Mouse (Mus musculus) ZHBTc4 (cell line): ENCODE measurements around the gene Scgb1b30.
"Not testable (repeated sequence)": the region's sequence is repeated elsewhere in the genome, so short reads cannot be mapped to it uniquely, and the experiment has no call there.

Source experiments
- DNase-seq: peaks from one replicate; pipeline ENCODE4 v3.0.0-alpha.2; 2011; ENCODE audit warnings: low read depth, low spot score

Gene Scgb1b30

GRCm38 (mm10) chr7:34094911-34095481 is at the start of gene Scgb1b30:
Scgb1b30 (plus strand) TSS chr7:34095431.
- DNase-seq: no peak

DNA sequence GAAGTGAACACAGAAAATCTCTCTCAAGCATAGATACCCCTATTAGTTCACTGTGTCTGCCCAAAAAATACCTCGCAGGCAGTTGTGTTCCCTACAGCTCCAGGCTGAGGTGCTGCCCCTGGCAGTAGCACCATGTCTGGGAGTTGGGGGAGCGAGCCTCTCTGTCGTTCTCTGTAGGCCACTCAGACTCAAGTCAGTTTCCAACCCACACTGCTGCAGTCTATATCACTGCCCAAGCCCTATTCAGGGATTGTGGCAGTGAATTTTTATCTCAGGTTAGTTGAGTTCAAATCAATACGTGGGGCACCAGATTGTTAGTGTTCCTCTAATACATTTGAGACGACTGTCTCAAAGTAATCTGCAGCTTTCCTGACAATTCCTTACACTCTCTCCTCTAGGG is 27.1 kb upstream of the Scgb1b30 start:
- not testable (repeated sequence) for DNase-seq

DNA sequence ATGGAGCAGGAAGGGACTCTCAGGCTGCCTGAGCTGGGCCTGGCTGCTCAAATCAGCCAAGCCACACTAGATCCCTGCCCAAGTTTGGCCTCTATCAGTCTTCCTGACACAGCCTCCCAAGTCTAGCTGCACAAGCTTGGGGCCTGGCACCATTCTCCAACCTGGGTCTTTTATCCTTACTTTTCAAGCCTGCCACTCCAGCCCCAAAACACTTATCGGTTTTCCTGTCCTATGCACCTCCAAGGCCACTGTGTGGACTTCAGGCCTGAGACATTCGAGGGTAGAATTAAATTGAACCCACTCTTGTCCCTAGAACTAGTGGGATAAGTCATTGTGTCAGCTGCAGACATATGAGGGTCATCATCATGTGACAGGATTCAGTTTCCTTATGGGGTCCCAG is 4.8 kb downstream of the Scgb1b30 start:
- no peak for DNase-seq

GRCm38 (mm10) chr7:34101276-34101675 is 6.0 kb downstream of the Scgb1b30 start:
- no peak for DNase-seq

GRCm38 (mm10) chr7:34109190-34109589 is 14.0 kb downstream of the Scgb1b30 start:
- no peak for DNase-seq

- no peak for DNase-seq
Observed at GRCm38 (mm10) chr7:34116601-34117000, 21.4 kb downstream of the Scgb1b30 start.

GRCm38 (mm10) chr7:34120636-34121035 is 25.4 kb downstream of the Scgb1b30 start:
- not testable (repeated sequence) for DNase-seq

DNA sequence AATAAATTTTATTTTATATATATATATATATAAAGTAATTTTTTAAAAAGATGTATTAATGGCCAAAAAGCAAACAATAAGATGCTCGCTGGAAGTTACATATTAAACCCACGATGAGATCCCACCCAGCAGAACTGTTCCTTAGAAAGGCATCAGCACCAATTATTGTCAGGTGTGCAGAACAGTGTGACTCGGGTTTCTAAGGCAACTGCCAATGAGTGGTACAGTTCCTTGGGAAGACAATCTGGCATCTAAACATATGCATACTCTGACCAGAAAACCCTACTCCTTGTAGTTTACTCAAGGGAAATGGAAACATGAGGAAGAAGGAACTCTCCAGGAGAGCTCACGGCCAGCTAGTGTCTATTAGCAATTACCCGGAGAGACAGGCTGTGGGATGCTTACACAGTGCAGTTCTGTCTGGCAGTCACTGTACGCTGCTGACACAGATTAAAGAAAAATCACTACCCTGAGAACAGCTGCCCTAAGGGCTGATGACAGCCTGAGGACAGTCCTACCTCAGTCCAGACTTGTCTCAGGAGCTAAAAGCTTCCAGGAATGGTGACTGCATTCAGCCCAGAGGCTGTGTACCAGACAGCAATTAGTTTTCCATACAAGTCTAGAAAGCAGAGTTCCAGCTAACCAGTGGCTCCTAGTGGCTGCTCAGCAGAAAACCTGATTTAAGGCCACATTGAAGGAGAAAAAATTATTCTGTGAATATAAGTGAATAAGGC is 27.9 kb downstream of the Scgb1b30 start:
- no peak for DNase-seq

DNA sequence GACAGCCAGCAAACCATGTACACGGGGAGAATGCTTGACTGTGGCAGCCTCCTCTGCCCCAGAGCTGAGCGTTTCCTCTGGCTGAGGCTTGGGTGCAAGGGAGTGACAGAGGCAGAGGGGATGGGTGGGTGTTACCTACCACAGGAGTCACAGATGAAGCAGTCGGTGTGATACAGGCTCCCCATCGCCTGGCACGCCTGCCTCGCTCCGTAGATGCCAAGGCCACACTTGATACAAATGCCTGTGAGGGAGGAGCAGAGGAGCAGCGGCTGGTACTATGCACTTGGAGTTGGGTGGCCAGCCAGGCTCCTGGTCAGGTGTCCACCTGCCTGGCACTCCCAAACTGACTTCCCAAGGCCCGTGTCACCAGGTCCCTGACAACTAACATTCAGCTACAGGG is 30.1 kb downstream of the Scgb1b30 start:
- DNase-seq: no peak

GRCm38 (mm10) chr7:34126291-34126690 is 31.1 kb downstream of the Scgb1b30 start:
- peak; percentile 68 for DNase-seq

DNA sequence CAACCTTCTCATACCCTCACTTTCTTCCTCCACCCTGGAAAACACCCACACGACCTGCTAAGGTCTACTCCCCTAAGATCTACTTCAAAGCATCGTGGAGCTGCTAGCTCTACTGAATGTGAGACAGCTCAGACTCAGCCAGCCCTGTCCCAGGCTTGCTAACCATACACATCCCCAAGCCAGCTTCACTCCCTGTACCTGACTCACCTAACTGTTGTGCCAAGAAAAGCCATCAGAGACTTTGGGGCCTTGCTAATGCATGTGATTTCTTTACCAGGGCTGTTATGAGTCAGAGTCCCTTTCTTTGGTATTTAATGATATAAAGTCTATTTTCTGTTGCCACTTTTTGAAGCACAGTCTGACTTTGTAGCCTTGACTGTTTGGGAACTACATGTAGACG is 35.9 kb downstream of the Scgb1b30 start:
- DNase-seq: no peak

DNA sequence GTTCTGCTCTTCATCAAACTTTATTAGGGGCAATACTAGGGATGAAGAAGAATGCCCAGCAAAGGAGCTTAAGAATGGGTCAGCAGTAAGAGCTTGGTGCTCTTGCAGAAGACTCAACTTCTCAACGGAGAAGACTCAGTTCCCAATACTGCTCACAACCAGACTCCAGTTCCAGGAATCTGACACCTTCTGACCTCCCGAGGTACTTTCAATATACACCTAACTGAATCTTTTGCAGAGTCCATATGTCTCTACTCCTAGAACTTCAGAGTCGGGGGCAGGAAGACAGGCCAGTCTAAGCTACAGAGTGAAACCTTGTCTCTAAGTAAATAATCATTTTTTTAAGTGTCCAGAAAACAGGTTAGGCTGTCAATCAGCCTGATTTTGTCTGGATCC is 36.7 kb downstream of the Scgb1b30 start:
- DNase-seq: no peak

DNA sequence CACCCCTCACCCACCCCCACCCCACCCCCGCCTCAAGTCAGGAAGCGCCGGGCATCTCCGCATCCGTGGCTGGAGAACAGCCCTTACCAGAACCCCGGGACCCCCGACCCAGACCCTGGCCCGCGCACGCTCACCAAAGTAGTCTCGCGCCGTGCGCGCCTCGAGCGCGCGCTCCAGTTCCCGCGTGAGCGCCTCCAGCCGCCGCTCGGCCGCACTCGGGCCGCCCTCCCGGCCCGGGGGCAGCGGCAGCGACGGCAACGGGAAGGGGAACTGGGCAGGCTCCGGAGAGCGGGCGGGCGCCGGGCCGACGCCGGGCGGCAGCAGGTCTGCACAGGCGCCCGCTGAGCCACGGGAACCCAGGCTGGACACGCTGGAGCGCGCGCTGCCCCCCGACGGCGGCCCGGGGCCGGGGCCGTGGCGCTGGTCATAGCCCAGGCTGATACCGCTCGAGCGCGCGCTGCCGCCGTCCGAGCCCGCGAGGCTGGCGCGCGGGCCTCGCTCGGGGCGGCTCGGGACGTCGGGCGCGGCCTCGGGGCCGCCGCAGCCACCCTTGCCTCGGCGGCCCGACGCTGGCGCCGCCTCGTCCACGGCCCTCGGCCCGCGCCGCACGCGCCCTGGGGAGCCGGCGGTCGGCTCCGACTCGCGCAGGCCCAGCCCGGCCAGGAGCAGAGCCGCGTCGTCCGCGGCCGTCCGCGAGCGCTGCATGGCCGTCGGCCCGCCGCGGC is 37.3 kb downstream of the Scgb1b30 start:
- DNase-seq: peak; percentile 71

GRCm38 (mm10) chr7:34133117-34133762 is 38.0 kb downstream of the Scgb1b30 start, which contains the start of gene Wtip:
Wtip (minus strand) TSS chr7:34133268.
- DNase-seq: peak; percentile 94

DNA sequence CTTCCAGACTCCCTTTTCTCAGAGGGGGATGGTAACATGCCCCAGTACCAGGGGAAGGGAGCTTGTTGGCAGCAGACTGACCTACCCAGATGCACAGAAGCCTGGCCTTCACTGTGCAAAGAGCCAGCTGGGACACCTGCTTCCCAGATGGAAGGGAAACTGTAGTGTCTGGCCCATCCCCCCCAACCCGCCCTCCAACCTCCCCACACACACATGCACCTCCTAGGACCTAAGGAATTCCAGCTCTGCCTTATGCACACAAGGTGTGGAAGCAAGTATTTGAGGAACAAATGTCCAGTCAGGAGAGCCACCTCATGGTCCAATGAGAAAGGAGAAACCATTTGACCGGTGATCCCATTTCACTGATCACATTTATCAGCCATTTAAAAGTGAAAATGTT is 39.1 kb downstream of the Scgb1b30 start:
- peak; percentile 47 for DNase-seq

DNA sequence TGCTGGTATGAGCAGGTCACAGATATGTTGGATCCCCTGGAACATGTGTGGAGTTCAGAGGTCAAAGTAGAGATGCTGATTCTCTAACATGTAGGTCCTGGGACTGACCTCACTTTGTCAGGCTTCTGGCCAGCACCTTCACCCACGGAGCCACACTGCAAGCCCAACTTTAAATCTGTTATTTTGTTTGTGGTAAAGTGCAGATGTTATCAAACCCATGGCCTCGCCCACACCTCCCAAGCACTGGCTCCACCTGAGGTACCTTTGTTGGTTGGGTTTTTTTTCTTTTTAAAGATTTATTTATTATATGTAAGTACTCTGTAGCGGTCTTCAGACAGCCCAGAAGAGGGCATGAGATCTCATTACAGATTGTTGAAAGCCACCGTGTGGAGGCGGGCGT is 44.3 kb downstream of the Scgb1b30 start:
- DNase-seq: no peak

- DNase-seq: peak; percentile 88
Observed at GRCm38 (mm10) chr7:34141123-34141522, 45.9 kb downstream of the Scgb1b30 start.

DNA sequence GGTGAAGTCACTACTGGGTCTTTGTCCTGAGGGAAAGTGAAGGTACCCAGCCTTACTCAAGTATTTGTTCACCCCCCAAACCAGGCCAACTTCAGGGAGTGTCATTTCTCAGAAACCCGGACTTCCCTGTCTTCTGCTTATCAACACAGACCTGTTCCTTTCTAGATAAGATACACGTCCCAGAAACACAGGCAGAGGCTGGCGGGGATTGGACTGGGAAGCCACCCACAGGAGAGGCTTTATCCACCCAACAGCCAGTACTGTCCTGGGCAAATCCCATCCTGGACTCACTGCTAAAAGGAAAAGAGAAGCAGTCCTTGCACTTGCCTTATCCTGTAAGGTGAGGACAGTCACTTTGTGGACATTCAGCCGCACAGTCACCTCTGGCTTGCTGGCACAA is 52.0 kb downstream of the Scgb1b30 start:
- DNase-seq: no peak
